Mouse (Mus musculus) Patski (cell line): ENCODE data around the gene Smim20. TPM values are rescaled to one million over a fixed set of nuclear protein-coding genes. Genes with fewer than 3 reads are reported as not detected.
A peak's percentile ranks its signal among the peaks of the same experiment; 100 is the strongest.

Experiments
- ATAC-seq: fragments of 100-300 bp; one replicate; pipeline ENCODE4 v1.8.0; 2021
- CTCF ChIA-PET: fragments of 350-600 bp; sonication (Branson Sonifier 250); formaldehyde crosslinking; loops from one replicate; lab custom pipeline; 2022; ENCODE audit warnings: inconsistent platforms; lab: Charles Lee
- POLR2A ChIA-PET: fragments of 350-600 bp; sonication (Branson Sonifier 250); formaldehyde crosslinking; loops from one replicate; lab custom pipeline; 2022; ENCODE audit warnings: antibody characterized with exemption, inconsistent platforms; lab: Charles Lee
- DNase-seq: peaks from one replicate; pipeline ENCODE4 v3.0.0-alpha.2; 2011; ENCODE audit warnings: low read depth, low spot score
- H3K27me3 ChIP-seq: fragments of 371-371 bp; one replicate; pipeline ENCODE4 v1.5.1; 2021
- CTCF ChIP-seq: fragments of 100-300 bp; IDR thresholded peaks from one replicate; pipeline ENCODE4 v1.5.1; 2021
- in situ Hi-C: fragments of 300-500 bp; cut with MboI; formaldehyde crosslinking; loops from 3 replicates; pipeline ENCODE4 v1.11.1; 2018; ENCODE audit warnings: low pct_unique_long_range_greater_than_20kb, mixed read lengths
- polyA plus RNA-seq: library from polyadenylated mRNA; unstranded; gene quantifications from one replicate; pipeline ENCODE4 v1.2.3, GENCODE M21; 2021

Smim20 gene
- polyA plus RNA-seq, 1 experiment from 2014 or later = 91.7 TPM

- H3K27me3 ChIP-seq = no peaks in the 10 kb centered on the region
- no peak for DNase-seq
- in situ Hi-C loops = no loop called here
- no peak for TF ChIP-seq CTCF
- ChIA-PET POLR2A (no interaction called here), CTCF (interaction anchor here (0.8 to 1.1 kb wide), 2 partner anchors 13 to 34 kb away, joined by 3 read pairs; no protein-coding TSS in a partner anchor)
- no peak for ATAC-seq
These were observed 2.8 kb upstream of the Smim20 start for GRCm38 (mm10) chr5:53264061-53264460.

- TF ChIP-seq CTCF = no peak
- in situ Hi-C loops = no loop called here
- ChIA-PET POLR2A (no interaction called here), CTCF (no interaction called here)
- ATAC-seq (no peak), DNase-seq (no peak)
- H3K27me3 ChIP-seq = no peaks in the 10 kb centered on the region
These were observed 1.1 kb upstream of the Smim20 start for GRCm38 (mm10) chr5:53265740-53266139.

- ChIA-PET CTCF (no interaction called here), POLR2A (interaction anchor here (0.5 kb wide), 1 partner anchor 18 kb away, joined by 3 read pairs; no protein-coding TSS in a partner anchor)
- in situ Hi-C loops = no loop called here
- H3K27me3 ChIP-seq = no peaks in the 10 kb centered on the region
- no peak for TF ChIP-seq CTCF
- DNase-seq = no peak
- no peak for ATAC-seq
These were observed 702 bp upstream of the Smim20 start for GRCm38 (mm10) chr5:53266181-53266580.

- H3K27me3 ChIP-seq = no peaks in the 10 kb centered on the region
- ATAC-seq (no peak), DNase-seq (no peak)
- CTCF ChIA-PET = interaction anchor here (0.9 to 1.9 kb wide), 5 partner anchors 9 to 412 kb away, joined by 3 to 9 read pairs (median 3); no protein-coding TSS in a partner anchor
- no peak for TF ChIP-seq CTCF
- in situ Hi-C loops = no loop called here
- POLR2A ChIA-PET = interaction anchor here (0.6 to 1.3 kb wide), 2 partner anchors 14 to 397 kb away, joined by 3 read pairs; no protein-coding TSS in a partner anchor
These were observed 1.3 kb downstream of the Smim20 start for GRCm38 (mm10) chr5:53268095-53268692.

GRCm38 (mm10) chr5:53269799-53270198, 2.9 kb downstream of the Smim20 start:
- in situ Hi-C loops = no loop called here
- no peaks in the 10 kb centered on the region for H3K27me3 ChIP-seq
- no peak for TF ChIP-seq CTCF
- no peak for ATAC-seq
- DNase-seq = no peak
- ChIA-PET POLR2A (no interaction called here), CTCF (no interaction called here)

GRCm38 (mm10) chr5:53270947-53271711, 4.2 kb downstream of the Smim20 start:
- no peak for DNase-seq
- POLR2A ChIA-PET = interaction anchor here (0.5 kb wide), 1 partner anchor 15 kb away, joined by 5 read pairs; no protein-coding TSS in a partner anchor
- no peaks in the 10 kb centered on the region for H3K27me3 ChIP-seq
- no peak for TF ChIP-seq CTCF
- in situ Hi-C loops = no loop called here
- ATAC-seq = no peak
- CTCF ChIA-PET = no interaction called here

GRCm38 (mm10) chr5:53272626-53273025, 5.7 kb downstream of the Smim20 start:
- no peak for TF ChIP-seq CTCF
- ATAC-seq (no peak), DNase-seq (no peak)
- in situ Hi-C loops = no loop called here
- CTCF ChIA-PET = interaction anchor here (3.3 kb wide), 1 partner anchor 12 kb away, joined by 23 read pairs; no protein-coding TSS in a partner anchor
- no peaks in the 10 kb centered on the region for H3K27me3 ChIP-seq
- POLR2A ChIA-PET = no interaction called here

- no peak for ATAC-seq
- DNase-seq = no peak
- POLR2A ChIA-PET = no interaction called here
- TF ChIP-seq CTCF = no peak
- in situ Hi-C loops = no loop called here
- CTCF ChIA-PET = interaction anchor here (3.3 kb wide), 1 partner anchor 11 kb away, joined by 23 read pairs; no protein-coding TSS in a partner anchor
- no peaks in the 10 kb centered on the region for H3K27me3 ChIP-seq
These were observed 7.0 kb downstream of the Smim20 start for GRCm38 (mm10) chr5:53273699-53274430.

GRCm38 (mm10) chr5:53274811-53275355, 8.0 kb downstream of the Smim20 start:
- POLR2A ChIA-PET = no interaction called here
- DNase-seq = no peak
- in situ Hi-C loops = no loop called here
- ATAC-seq = no peak
- peak; percentile 82 for TF ChIP-seq CTCF
- no peaks in the 10 kb centered on the region for H3K27me3 ChIP-seq
- CTCF ChIA-PET = interaction anchor here (0.8 to 3.3 kb wide), 2 partner anchors 10 to 13 kb away, joined by 7 to 23 read pairs; no protein-coding TSS in a partner anchor

GRCm38 (mm10) chr5:53275376-53275775, 8.5 kb downstream of the Smim20 start:
- DNase-seq = no peak
- TF ChIP-seq CTCF = no peak
- in situ Hi-C loops = no loop called here
- H3K27me3 ChIP-seq = no peaks in the 10 kb centered on the region
- ATAC-seq = no peak
- CTCF ChIA-PET = interaction anchor here (0.8 to 3.3 kb wide), 2 partner anchors 10 to 13 kb away, joined by 7 to 23 read pairs; no protein-coding TSS in a partner anchor
- POLR2A ChIA-PET = no interaction called here
